Mouse (Mus musculus) adrenal gland (tissue): ENCODE data around the gene Hic1.
"Not testable (repeated sequence)": the region's sequence is repeated elsewhere in the genome, so short reads cannot be mapped to it uniquely, and the experiment has no call there.

ENCODE experiments used
- intact Hi-C: fragments of 180-260 bp; cut with DNase I; formaldehyde crosslinking; loops from one replicate; pipeline ENCODE4 v1.15.1; 2025

Gene Hic1

DNA sequence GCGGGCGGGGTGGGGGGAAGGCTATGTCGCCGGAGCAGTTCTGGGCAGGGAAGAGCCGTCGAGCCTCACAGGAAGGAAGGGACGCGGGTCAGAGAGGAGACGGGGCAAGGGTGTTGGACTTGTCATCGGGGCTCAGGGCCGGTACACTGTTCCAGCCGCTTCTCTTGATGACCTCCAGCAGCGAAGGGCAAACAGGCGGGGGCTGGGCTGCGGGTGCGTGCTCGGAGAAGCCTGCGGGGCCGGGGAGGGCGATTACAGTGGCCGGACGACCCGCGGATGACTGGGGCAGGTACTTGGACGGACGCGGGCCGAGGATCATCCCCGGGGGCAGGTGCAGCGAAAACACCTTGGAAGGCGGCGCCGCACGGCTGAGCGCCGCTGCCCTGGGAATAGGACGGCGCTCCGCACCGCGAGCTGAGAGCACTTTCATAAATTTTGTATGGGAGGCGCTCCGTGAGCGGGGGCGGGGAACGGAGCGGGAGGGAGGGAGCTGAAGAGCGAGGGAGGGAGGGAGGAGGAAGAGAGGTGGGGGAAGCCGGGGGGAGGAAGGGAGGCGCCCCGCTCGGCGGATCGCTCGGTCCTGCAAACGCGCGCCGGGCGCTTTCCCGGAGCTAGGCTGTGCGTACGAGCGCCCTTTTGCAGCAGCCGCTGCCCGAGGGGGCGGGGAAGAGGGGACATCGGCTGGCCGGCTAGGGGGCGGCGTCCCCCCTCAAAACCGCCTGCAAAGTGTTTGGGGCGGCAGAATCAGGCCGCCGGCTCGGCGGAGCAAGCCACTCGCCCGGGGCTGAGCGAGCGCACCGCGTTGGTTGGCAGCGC, 24.1 kb upstream of the Hic1 start, which contains the start of gene Rtn4rl1:
TSS of gene Rtn4rl1 (plus strand) at position 528 of the 816 bp plus-strand sequence.
- intact Hi-C loops, result loop anchor here (2.0 kb wide), 2 partner anchors 45 to 97 kb away; no protein-coding TSS in a partner anchor

DNA sequence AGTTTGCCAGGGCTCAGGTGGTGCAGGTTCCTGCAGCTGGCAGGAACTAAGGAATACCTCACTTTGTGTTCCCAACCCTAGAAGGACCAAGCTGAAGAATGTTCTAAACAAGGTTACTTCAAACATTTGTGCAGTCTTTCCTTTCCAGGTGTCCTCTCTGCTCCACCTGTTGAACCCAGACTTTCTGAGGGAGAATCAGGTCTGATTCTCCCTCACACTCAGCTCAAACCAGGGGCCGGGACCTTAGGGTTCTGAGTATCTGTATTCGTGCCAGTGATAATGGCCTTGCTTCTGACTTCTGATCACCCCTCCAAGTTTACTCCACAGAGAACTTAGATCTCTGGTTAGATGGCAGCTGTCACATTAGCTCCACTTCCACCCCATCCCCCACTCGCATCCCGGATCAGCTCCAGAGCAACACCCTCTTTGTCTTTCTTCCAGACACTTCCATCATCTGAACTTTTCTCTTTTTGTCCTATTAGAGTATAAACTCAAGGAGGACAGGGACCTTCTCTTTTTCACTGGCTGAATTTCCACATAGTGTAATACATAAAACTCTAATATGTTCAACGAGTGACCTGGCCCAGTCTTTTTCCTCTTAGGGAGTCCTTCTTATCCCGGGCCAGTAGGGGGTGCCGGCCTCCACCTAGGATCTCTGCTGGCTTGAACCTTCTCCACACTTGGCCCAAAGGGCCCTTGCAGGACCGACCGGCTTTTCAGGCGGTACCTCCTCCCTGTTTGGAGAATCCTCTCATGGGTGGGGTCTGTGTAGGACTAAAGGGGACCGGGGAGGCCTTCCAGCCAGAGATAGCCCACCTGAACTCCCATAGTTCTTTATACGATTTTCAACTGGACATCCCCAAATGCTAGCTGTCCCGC, 23.3 kb upstream of the Hic1 start:
- intact Hi-C loops, result loop anchor here (2.0 kb wide), 2 partner anchors 46 to 98 kb away; no protein-coding TSS in a partner anchor

- intact Hi-C loops, result loop anchor here (2.0 kb wide), 2 partner anchors 47 to 99 kb away; no protein-coding TSS in a partner anchor
Measured at GRCm38 (mm10) chr11:75191841-75192240, 22.5 kb upstream of the Hic1 start.

GRCm38 (mm10) chr11:75190905-75191441, 21.7 kb upstream of the Hic1 start, which contains the start of gene Dph1:
Dph1 (minus strand) TSS chr11:75191241.
- intact Hi-C loops, result no loop called here

DNA sequence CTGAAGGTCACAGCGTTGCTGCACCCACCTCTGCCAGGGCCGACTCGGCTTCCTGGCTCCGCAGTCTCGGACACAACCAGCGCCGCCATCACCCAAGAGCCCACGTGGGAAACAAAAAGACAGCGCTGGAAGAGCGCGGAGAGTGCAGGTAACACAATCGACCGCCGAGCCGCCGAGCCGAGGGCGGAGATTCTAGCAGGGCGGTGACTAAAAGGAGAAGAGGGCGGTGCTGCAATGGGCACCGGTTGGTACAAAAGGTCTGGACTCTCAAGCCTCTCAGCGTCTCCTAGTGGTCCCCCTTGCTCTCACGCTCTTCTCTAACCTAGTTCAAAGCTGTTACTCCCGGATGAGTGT, 21.0 kb upstream of the Hic1 start:
- intact Hi-C loops, result no loop called here

DNA sequence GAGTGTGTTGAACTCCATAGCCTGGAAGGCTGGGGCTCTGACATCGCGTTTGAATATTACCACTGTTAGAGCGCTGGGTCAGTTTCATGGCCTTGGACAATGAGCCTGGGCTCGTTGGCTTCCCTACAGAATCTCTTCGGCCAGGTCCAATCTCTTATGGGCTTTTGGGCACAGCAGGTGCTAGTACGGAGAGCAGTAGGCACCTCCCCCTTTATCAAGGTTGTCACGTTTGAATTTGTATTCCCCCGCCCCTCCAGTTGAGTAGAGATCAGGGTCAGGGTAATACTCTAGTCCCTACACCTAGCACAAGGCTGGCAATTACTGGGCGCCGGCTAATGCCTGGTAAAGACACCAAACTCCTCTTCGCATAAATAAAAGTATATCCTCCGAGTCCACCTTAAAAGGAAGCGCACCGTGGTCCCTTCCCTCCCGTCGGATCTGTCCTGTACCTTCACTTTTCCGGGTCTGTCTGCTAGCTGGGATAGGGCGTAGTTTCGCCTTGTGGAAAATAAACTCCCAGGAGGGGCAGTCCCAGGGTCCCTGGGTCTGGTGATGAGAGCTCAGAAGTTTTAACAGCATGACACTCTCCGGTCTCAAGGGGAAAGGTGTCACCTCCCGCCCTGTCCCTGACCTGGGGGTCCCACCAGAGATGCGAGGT, 20.5 kb upstream of the Hic1 start:
- intact Hi-C loops, result loop anchor here (10.0 kb wide), 1 partner anchor 215 kb away; no protein-coding TSS in a partner anchor

DNA sequence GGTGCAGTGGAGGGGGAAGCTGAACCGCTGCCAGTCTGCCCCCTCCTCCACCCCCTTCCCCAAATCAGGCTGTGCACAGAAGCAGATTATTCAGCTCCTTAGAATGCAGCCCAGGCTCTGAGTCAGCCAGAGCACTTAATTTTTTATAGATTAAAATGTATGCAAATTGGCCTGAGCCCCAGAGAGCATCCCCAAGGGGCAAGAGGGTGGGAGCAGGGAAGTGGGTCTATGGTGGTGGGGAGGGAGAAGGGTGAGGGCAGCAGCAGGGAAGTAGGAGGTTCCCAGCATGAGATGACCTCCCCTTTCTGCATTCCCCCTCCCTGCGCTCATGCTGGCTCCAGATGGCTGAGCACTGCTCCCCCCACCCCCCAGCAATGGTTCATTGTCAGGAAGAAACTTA, 15.7 kb upstream of the Hic1 start:
- intact Hi-C loops, result loop anchor here (10.0 kb wide), 1 partner anchor 220 kb away; no protein-coding TSS in a partner anchor

GRCm38 (mm10) chr11:75184573-75184972, 15.3 kb upstream of the Hic1 start:
- intact Hi-C loops, result loop anchor here (10.0 kb wide), 1 partner anchor 220 kb away; no protein-coding TSS in a partner anchor

DNA sequence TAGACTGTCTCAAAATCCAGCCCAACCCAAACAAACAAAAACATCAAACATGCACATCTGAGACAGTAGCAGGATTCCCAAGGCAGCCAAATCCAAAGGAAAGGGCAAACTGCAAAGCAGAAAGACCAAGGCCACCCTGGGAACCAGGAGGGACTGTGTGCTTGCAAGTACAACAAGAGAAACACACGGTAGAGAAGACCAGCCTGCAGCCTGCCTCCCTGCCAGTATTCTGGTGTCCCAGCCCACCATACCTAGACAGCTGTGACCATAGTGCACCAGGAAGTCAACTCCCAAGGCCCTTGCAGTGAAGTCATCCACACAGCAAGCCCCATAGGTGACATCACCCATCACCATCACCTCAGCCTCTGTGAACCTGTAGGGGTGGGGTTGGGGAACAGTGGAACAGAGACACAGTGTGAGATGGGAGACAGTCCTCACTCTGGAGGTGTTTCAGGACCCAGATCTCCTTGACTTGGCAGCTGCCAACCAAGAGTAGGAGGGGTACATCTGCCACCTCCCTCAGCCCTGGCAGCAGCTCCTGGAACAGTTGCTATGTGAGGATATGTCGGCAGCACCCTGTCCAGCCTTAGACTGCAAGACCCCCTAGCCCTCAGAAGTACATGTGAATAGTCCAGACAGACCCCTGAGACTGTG, 14.7 kb upstream of the Hic1 start:
- intact Hi-C loops, result loop anchor here (10.0 kb wide), 1 partner anchor 221 kb away; no protein-coding TSS in a partner anchor

- intact Hi-C loops, result no loop called here
Measured at GRCm38 (mm10) chr11:75178672-75179208, 9.4 kb upstream of the Hic1 start, which contains the start of gene Ovca2. Ovca2 (minus strand) TSS chr11:75178835.

- intact Hi-C loops, result no loop called here
Measured at GRCm38 (mm10) chr11:75178011-75178410, 8.7 kb upstream of the Hic1 start.

- intact Hi-C loops, result not testable (repeated sequence)
Measured at GRCm38 (mm10) chr11:75174574-75174973, 5.3 kb upstream of the Hic1 start.

DNA sequence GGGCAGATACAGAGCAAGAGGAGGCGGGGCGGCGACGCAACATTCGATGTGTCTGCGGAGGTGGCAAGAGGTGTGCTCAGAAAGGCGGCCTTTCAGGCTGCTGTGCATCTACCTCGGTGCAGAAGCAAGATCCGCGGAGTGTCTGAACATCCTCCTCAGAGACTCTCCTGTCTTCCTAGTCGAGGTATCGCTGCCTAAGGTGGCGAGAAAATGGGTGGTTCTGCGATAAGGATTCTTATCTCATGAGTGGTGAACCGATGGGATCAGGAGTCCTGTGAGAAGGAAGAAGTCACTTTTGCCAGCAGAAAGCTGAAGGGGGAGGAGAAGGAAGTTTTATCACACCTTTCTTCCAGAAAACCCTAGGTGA, 4.5 kb upstream of the Hic1 start:
- intact Hi-C loops, result no loop called here

DNA sequence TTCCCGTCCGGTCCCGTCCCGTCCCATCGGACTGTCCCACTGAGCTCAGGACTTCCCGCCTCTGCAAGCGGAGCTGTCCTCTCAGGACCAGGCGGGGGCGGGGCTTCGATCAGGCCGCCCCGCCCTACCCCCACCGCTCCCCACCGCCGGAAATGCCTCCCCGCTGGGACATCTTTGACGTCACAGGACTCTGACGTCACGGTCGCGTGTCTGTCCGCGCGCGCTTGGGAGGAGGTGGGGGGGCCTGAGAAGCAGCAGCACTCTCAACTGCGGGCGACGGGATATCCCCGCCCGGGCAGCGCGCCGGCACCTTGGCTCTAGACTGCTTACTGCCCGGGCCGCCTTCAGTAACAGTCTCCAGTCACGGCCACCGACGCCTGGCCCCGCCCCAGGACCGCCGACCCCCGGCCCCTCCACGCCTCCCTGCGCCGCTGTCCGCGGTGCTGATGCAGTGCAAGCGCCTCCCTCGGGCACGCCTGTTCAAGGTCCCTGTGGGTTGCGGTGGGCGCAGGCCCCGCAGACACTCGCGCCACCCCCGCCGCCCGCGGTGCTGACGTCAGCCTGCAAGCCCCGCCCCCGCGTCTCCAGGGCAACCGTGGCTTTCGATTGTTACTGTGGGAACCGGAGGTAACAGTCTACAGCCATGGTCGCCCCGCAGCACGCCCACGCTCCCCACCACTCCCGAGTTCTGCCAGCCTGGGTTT, 3.9 kb upstream of the Hic1 start:
- intact Hi-C loops, result no loop called here

GRCm38 (mm10) chr11:75172151-75173094, 3.1 kb upstream of the Hic1 start:
- intact Hi-C loops, result no loop called here

DNA sequence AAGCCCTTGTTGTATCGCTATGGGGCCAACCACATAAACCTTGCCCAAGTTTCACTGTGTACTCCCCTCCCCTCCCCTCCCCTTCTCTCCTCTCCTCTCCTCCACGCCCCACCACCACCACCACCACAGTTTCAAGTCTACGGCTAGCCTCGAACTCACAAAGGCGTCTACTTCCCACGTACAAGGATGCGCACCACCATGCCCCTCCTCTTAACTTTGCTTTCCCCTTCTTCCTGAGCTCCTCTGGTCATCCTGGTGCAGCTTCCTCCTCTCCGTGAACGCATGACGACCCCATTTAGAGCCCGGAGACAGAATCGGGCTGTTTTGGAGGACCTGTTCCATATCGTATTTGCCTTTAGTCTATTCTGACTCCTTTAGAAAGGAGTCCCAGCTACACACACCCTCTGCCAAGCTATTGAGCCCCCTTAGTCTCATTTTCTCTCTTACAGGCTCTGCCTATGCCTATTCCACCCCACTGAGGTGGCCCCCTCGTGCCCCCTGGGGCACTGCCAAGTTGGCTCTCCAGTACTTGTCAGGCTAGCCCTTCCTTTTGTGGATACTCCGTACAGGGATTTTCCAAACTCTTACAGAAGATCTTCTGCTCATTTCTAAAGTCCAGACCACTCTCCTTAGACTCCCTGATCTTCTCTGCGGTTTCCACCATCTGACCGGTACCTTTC, 2.0 kb upstream of the Hic1 start:
- intact Hi-C loops, result no loop called here

DNA sequence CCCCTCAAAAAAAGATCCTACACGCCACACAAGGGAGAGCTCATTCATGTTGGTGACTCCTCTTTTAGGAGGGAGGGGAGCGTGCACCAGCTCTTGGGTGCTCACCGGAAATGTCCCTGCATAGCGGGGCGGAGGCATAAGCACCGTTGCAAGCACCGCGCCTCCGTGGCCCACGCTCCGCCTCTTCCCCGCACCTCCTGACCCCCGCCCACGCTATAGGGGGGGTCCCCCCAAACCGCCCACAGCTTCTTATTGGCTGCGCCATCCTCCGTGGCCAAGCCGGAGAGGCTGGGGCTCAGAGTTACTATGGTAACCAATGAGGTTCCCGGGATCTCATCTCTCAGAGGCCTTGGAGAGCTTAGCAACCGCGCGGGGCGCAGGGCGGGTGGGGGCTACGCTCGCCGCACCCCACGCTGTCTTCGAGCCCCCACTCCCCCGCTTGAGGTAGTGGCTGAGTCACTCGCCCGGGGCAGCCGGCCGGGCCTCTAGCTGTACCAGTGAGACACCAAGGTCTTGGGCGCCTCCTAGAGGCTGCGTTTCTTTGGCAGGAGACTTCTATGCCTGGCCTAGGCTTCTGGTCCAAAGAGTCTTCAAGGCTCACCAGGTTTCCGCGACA, 925 bp upstream of the Hic1 start:
- intact Hi-C loops, result no loop called here
